Mouse (Mus musculus): ENCODE data around the gene Pam16.

- no peak for TF ChIP-seq POLR2A (IDR thresholded peaks at IDR 0.05; ENCODE audit: low read depth, low read length)
- TF ChIP-seq CTCF (IDR thresholded peaks at IDR 0.05; ENCODE audit: extremely low read depth, insufficient read depth, insufficient read length, insufficient replicate concordance), result no peak
Measured at GRCm38 (mm10) chr16:4576873-4577272, 47.9 kb downstream of the Pam16 start.

Measured in spleen, adult 2 months (tissue).